Mouse (Mus musculus): Measurements from ENCODE around the gene Serpinb7. TPM values are rescaled to one million over a fixed set of nuclear protein-coding genes. Genes with fewer than 3 reads are reported as not detected.

Gene Serpinb7
- total RNA-seq, 4 experiments from 2014 or later: not detected

- no peak for DNase-seq
Measured at GRCm38 (mm10) chr1:107496789-107497188, 97.3 kb downstream of the Serpinb7 start.

GRCm38 (mm10) chr1:107502025-107502424 lies 102.6 kb downstream of the Serpinb7 start:
- no peak for DNase-seq

Other genes starting within 250 kb of the Serpinb7 start
- gene Serpinb3b, start 121.3 kb upstream of the Serpinb7 start, total RNA-seq (2022): not detected
- not detected for gene Serpinb3c, start 121.3 kb upstream of the Serpinb7 start, total RNA-seq (2022)
- gene Serpinb11, start 38.5 kb upstream of the Serpinb7 start, total RNA-seq (2022): not detected
- gene Serpinb2, start 111.8 kb downstream of the Serpinb7 start, total RNA-seq (2022): under 1 TPM in 3 of 4 experiments, not detected in 1; 0.14 to 0.94 (median 0.34) TPM
- 1 to 10 TPM; 2.8 to 5.1 (median 3.6) TPM for gene Serpinb8, start 190.4 kb downstream of the Serpinb7 start, total RNA-seq (2022)